Mouse (Mus musculus) neural tube, embryonic 15.5 days (tissue): ENCODE results near the gene Arhgap30. TPM values are rescaled to one million over a fixed set of nuclear protein-coding genes. Genes with fewer than 3 reads are reported as not detected.

Experiments
- ATAC-seq: fragments of 200-750 bp; cut with Nextera tagmentation; 2 replicates; pipeline ENCODE4 v1.8.0; 2017; ENCODE audit warnings: mild to moderate bottlenecking, moderate TSS enrichment, moderate library complexity; ENCODE audit not compliant: low FRiP score
- H3K27ac ChIP-seq: fragments of 300-500 bp; sonication (generic); replicated peaks from 2 replicates; pipeline ENCODE4 v1.5.1; 2015; ENCODE audit warnings: mild to moderate bottlenecking, inconsistent platforms
- H3K27me3 ChIP-seq: fragments of 300-500 bp; sonication (generic); replicated peaks from 2 replicates; pipeline ENCODE4 v1.6.1; 2015; ENCODE audit warnings: inconsistent platforms
- H3K36me3 ChIP-seq: fragments of 300-500 bp; sonication (generic); 2 replicates; pipeline ENCODE4 v1.6.1; 2015; ENCODE audit warnings: inconsistent platforms
- H3K4me1 ChIP-seq: fragments of 300-500 bp; sonication (generic); 2 replicates; pipeline ENCODE4 v1.6.1; 2015; ENCODE audit warnings: inconsistent platforms
- H3K4me2 ChIP-seq: fragments of 300-500 bp; sonication (generic); 2 replicates; pipeline ENCODE4 v1.6.1; 2015; ENCODE audit warnings: inconsistent platforms, mild to moderate bottlenecking, moderate library complexity
- H3K4me3 ChIP-seq: fragments of 300-500 bp; sonication (generic); replicated peaks from 2 replicates; pipeline ENCODE4 v1.5.1; 2015; ENCODE audit warnings: mild to moderate bottlenecking, inconsistent platforms
- H3K9ac ChIP-seq: fragments of 300-500 bp; sonication (generic); replicated peaks from 2 replicates; pipeline ENCODE4 v1.6.1; 2015; ENCODE audit warnings: mild to moderate bottlenecking, inconsistent platforms
- H3K9me3 ChIP-seq: fragments of 300-500 bp; sonication (generic); replicated peaks from 2 replicates; pipeline ENCODE4 v1.6.1; 2016; ENCODE audit warnings: inconsistent platforms
- WGBS: fragments of 180-500 bp; shearing (Covaris S2); methylation state at CpG from one replicate; pipeline ENCODE4 v1.1.7; 2015; ENCODE audit warnings: mixed read lengths; 5-methylcytosine and 5-hydroxymethylcytosine counted together
- polyA plus RNA-seq: library from polyadenylated mRNA; unstranded; fragments of >200 nt; fragmentation: Nextera tagmentation; extraction: Ambion mirVana; gene quantifications from 2 replicates; pipeline ENCODE4 v1.2.1, GENCODE M21; 2015

Arhgap30 gene
- polyA plus RNA-seq, 1 experiment from 2014 or later, result 0.88 TPM

DNA sequence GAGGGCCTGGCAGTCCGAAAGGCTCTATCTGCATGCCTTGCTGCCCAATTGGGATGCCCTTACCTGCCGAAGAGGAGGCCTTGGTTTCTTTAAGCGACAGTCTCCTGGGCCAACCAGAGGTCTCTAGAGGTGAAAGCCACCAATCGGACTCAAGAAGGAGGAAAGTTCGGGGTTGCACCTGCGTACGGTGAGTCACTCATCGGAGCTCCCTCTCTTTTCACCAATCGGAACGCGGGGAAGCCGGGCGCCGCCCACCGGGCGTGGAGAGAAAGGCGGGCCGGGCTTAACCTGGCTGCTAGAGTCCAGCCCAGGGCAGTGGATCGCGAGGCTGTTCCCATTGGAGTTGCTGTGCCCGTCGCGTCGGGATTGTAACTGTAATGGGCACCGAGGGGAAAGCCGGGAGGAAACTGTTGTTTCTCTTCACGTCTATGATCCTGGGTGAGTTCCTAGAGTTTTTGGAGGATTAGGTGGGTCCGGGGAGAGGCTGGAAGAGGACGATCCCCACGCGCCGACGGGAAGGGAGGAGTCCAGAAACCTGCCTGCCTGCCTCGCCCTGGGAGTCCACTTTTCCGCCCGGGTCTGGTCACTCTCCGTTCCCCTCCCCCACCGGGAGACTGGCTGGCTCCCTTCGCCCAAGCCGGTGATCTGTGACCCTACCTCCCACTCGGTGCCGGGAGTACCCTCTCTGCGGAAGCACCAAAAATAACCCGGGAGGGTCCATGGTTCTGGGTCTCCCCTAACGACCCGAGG, 48.7 kb downstream of the Arhgap30 start, which contains the start of gene F11r:
Gene F11r, plus strand, starts transcription at position 272 of the 750 bp plus-strand sequence.
- Histone ChIP-seq H3K27ac (0 out of 2 replicates have a peak within 1 kb of the TSS, but pooled peaks have one; percentile 10), H3K9me3 (no peaks in the 10 kb centered on the region), H3K36me3 (no peaks in the 10 kb centered on the region), H3K27me3 (peaks cover 41% of the 10 kb centered on the region), H3K4me1 (peaks cover 14% of the 10 kb centered on the region), H3K4me2 (peak within 1 kb of the TSS; percentile 54), H3K4me3 (peak within 1 kb of the TSS; percentile 37), H3K9ac (peak within 1 kb of the TSS; percentile 20; the same call in 1 of the 2 replicates)
- ATAC-seq, result peak; percentile 62
- WGBS, result under 1% methylated on average over 44 of the region's 46 CpGs

DNA sequence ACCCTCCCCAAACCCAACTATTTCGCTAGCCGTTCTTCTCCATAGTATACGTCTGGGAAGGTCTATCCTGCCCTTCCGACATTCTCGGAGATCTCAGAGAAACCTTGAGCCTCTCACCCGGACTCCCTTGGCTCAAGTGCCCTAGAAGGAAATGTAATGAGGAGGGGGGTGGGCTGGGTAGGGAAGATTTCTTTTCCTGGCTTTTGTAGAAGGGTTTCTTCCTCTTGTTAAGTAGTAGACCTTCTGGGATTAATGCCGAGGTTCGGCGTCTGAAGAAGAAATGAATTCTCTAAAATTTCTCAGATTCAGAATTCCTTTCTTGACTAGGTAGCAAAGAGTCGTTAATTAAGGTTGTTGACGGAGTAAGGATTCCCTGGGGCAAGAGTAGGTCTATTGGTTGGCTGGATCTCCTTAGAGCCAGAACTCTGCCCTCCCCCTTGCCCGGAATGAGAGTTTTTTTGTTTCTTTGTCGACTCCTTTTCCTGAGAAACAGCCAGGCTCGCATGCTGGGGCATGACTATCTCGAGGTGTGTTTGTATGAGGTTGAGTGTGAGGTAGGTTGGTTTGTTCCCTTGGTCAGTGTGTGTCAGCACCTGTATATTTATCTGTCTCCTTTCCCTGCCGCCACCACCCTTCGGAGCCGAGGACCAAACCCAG, 49.4 kb downstream of the Arhgap30 start:
- WGBS, result 4% methylated on average over 18 of the region's 18 CpGs
- ATAC-seq, result no peak
- peaks cover 41% of the 10 kb centered on the region for H3K27me3 ChIP-seq
- H3K4me3 ChIP-seq, result peak overlapping the region; percentile 37
- 0 out of 2 replicates have a peak overlapping the region, but pooled peaks have one; percentile 10 for H3K27ac ChIP-seq
- H3K9me3 ChIP-seq, result no peaks in the 10 kb centered on the region
- peaks cover 14% of the 10 kb centered on the region for H3K4me1 ChIP-seq
- H3K9ac ChIP-seq, result peak overlapping the region; percentile 20; the same call in 1 of the 2 replicates
- H3K4me2 ChIP-seq, result peak overlapping the region; percentile 54
- H3K36me3 ChIP-seq, result no peaks in the 10 kb centered on the region

DNA sequence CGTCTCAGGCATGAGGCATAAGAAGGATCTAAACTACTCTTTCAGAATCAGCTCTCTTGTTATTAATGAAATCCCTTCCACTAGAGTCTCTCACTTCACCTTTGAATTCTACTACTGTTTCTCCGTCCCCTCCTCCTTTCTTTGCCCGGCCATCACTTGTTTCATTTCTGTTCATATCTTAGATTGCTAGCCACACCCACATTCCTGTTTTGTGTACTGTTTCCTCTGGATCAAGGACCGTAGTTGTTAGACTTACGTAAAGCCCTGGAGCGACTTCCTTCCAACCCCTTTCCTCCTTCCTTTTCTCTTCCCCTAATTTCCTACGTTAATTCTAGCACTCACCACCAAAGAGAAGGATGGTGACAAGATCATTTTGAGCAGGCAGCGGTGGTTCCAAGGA, 50.3 kb downstream of the Arhgap30 start:
- H3K4me2 ChIP-seq, result peak overlapping the region; percentile 54
- 38% methylated on average over 8 of the region's 8 CpGs for WGBS

DNA sequence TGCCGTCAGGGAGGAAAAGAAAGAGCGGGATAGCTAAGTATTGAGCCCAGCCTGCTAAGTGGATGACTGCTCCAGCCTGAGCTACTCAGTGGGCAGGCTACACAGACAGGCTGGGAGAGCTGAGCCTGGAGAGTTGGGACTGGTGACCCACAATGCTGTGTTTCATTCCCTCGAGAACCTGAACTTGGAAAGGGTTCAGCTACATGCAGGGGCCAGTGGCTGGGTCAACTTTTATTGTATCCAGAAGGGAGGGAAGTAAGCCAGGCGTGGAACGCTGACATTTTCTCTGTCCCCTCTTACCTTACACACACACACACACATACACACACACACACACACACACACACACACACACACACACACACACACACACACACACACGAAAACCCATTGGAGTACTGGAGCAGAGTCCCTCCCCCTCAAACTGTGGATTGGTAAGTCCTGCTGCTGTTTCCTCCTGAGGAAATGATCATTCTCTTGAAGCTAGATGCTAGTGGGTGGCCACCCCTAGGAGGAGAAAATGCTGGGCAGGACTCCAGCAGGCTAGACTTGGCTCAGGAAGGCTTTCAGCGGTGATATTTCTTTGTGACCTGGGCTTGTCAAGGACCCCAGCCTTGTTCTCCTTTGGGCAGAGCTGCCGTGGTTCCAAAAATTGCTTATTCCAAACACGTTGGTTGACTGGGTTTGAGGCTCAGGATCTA, 51.4 kb downstream of the Arhgap30 start:
- Histone ChIP-seq H3K4me3 (no peak overlapping the region), H3K9ac (no peak overlapping the region), H3K4me1 (peaks cover 14% of the 10 kb centered on the region), H3K27me3 (peaks cover 38% of the 10 kb centered on the region), H3K4me2 (peak overlapping the region; percentile 54), H3K36me3 (no peaks in the 10 kb centered on the region), H3K9me3 (no peaks in the 10 kb centered on the region), H3K27ac (peak overlapping the region; percentile 49; the same call in 1 of the 2 replicates)
- WGBS, result 34% methylated on average over 9 of the region's 9 CpGs
- peak; percentile 76 for ATAC-seq

More for the DNA sequence above, 50.3 kb downstream of the Arhgap30 start:
- H3K36me3 ChIP-seq, result no peaks in the 10 kb centered on the region
- no peak overlapping the region for H3K27ac ChIP-seq
- H3K27me3 ChIP-seq, result peaks cover 39% of the 10 kb centered on the region
- peaks cover 14% of the 10 kb centered on the region for H3K4me1 ChIP-seq
- no peak overlapping the region for H3K9ac ChIP-seq
- no peaks in the 10 kb centered on the region for H3K9me3 ChIP-seq
- H3K4me3 ChIP-seq, result peak overlapping the region; percentile 37
- ATAC-seq, result no peak

DNA sequence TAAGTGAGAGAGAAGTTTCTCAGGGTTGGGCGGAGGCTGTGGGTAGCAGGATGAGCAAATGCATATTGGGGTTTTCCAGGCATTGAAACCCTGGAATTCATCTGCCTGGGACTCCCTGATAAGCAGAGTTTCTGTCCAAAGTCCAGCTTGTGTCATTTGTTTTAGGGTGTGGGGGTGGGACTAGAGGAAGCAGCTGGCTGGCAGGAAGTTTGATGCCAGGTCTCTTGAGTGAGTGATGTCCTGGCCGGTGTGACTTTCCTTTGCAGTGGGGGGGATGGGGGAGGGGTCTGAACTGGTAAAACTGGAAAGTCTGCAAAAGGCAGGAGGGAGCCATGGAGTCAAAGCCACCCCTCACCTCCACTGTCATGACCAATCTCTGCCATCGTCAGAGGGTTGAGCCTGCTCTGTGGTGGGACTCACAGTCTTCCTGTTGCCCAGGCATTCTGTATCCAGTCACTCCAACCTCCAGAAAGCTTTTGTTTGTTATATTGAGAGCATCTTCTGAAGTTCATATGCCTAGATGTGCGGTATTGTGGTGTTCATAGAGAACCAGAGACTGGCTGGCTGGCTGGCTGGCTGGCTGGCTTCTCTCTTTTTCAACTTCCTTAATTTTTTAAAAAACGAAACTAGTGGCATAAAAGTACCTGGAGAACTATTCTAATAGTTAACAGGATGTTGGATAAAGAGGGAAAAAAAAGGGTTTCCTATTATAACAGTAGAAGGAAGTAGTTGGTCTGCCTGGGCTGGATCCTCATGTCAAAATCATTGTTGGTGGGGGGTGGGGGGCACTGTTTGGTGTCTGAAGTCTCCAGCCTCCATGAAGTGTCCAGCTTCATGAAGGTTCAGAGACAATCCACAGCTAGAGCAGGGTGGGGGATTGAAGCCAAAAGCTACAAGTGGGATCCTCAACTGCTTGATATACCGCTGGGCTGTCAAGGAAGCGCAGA, 53.0 kb downstream of the Arhgap30 start:
- 0 out of 2 replicates have a peak overlapping the region, but pooled peaks have one; percentile 11 for H3K4me2 ChIP-seq
- H3K4me3 ChIP-seq, result no peak overlapping the region
- no peaks in the 10 kb centered on the region for H3K36me3 ChIP-seq
- H3K9ac ChIP-seq, result no peak overlapping the region
- H3K27ac ChIP-seq, result no peak overlapping the region
- WGBS, result 68% methylated on average over 7 of the region's 7 CpGs
- H3K4me1 ChIP-seq, result peaks cover 14% of the 10 kb centered on the region
- peaks cover 32% of the 10 kb centered on the region for H3K27me3 ChIP-seq
- no peaks in the 10 kb centered on the region for H3K9me3 ChIP-seq
- no peak for ATAC-seq

DNA sequence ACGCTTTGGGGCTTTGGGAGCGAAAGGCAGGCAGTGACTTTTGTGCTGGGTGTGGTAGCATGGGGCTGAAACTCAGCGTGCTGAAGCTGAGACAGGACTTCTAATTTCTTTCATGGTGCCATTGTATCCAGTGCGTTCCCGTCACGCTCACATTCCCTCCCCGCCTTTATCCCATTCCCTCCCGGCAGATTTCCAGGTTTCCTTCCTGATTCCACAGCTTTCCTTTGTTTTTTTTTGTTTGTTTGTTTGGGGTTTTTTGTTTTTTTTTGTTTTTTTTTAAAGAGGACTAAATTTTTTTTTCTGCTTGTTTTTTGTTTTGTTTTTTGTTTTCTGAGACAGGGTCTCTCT, 53.6 kb downstream of the Arhgap30 start:
- Histone ChIP-seq H3K4me2 (0 out of 2 replicates have a peak overlapping the region, but pooled peaks have one; percentile 11), H3K36me3 (no peaks in the 10 kb centered on the region), H3K4me1 (peaks cover 9% of the 10 kb centered on the region), H3K27me3 (peaks cover 26% of the 10 kb centered on the region), H3K9ac (no peak overlapping the region), H3K9me3 (no peaks in the 10 kb centered on the region), H3K4me3 (no peak overlapping the region), H3K27ac (no peak overlapping the region)
- no peak for ATAC-seq
- WGBS, result 87% methylated on average over 8 of the region's 8 CpGs

DNA sequence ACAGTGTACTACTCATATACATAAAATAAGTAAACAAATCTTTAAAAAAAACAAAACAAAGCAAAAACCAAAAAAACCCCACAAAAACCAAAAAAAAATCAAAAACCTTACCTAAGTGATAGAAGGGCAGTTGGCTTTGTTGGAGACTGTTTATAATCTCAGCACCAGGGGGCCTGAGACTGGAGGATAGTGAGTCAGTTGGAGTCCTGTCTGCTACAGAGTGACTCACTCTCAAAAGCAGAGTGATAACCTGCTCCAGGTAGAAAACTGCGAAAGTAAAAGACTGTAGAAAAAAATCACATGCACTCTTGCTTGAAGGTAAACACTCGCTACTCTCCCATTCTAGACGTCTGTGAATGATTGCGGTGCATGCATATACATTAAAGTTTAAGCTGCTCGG, 56.3 kb downstream of the Arhgap30 start:
- 93% methylated on average over 5 of the region's 5 CpGs for whole genome bisulfite sequencing
- no peaks in the 10 kb centered on the region for H3K27me3 ChIP-seq

DNA sequence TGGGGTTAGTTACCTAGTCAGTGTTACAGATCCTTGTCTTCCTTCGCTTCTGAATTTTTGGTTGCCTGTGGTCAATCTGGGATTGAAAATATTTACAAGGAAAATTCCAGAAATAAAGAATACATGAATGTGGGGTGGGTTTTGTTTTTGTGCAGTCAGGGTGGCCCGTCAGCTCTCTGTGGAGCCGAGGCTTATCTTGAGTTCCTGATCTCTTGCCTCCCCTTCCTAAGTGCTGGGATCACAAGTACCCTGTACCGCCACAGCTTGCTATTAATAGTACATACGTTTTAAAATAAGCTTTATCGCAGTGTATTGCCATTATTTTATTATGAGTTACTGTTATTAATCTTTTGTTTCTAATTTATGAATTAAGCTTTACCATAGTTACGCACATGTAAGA, 58.1 kb downstream of the Arhgap30 start:
- Histone ChIP-seq H3K4me3 (no peak overlapping the region), H3K36me3 (no peaks in the 10 kb centered on the region), H3K4me2 (no peak overlapping the region), H3K4me1 (no peaks in the 10 kb centered on the region), H3K9me3 (no peaks in the 10 kb centered on the region), H3K27me3 (no peaks in the 10 kb centered on the region), H3K9ac (no peak overlapping the region), H3K27ac (no peak overlapping the region)
- WGBS, result 83% methylated on average over 7 of the region's 7 CpGs
- no peak for ATAC-seq

More for the DNA sequence above, 56.3 kb downstream of the Arhgap30 start:
- no peak for ATAC-seq
- Histone ChIP-seq H3K9me3 (no peaks in the 10 kb centered on the region), H3K4me1 (no peaks in the 10 kb centered on the region), H3K36me3 (no peaks in the 10 kb centered on the region), H3K9ac (no peak overlapping the region), H3K4me3 (no peak overlapping the region), H3K4me2 (no peak overlapping the region), H3K27ac (no peak overlapping the region)

DNA sequence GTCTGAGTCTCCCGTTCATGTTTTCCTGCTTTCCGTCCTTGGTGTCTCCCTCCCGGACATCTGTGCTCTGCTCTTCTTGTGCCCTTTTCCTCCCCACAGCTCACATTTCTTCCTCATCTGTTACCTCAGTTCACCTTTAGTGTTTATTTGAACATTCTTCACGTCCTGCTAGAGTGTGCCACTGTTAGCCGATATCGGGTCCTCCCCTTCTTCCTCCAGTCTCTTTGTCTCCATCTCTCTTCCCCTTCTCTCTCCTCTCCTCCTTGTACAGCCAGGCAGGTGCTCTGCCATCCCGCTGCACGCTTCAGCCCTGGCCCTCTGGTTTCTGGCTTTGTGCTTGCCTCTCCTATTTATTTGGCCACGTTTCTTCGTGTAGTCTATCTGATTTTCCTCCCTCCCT, 58.9 kb downstream of the Arhgap30 start:
- Histone ChIP-seq H3K27ac (no peak overlapping the region), H3K9me3 (no peaks in the 10 kb centered on the region), H3K4me1 (no peaks in the 10 kb centered on the region), H3K36me3 (no peaks in the 10 kb centered on the region), H3K4me2 (no peak overlapping the region), H3K9ac (no peak overlapping the region), H3K27me3 (no peaks in the 10 kb centered on the region), H3K4me3 (no peak overlapping the region)
- ATAC-seq, result no peak
- 83% methylated on average over 10 of the region's 10 CpGs for WGBS

DNA sequence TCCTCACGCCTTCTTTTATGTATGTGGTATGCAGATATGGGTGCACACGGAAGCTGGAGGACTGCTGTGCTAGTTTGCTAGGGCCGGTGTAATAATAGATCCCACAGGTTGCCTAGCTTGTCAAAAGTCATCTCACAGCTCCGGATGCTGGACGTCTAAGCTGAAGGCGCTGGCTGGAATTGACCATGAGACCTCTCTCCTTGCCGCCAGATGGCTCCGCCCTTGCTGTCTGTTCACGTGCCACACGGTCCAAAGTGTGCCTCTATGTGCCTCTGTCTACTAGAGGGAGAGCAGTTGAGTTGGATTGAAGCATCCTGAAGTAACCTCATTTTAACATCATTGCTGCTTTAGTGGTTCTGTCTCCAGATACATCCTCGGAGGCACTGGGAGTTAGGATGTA, 61.3 kb downstream of the Arhgap30 start:
- WGBS, result 87% methylated on average over 11 of the region's 11 CpGs
- no peak overlapping the region for H3K4me2 ChIP-seq

DNA sequence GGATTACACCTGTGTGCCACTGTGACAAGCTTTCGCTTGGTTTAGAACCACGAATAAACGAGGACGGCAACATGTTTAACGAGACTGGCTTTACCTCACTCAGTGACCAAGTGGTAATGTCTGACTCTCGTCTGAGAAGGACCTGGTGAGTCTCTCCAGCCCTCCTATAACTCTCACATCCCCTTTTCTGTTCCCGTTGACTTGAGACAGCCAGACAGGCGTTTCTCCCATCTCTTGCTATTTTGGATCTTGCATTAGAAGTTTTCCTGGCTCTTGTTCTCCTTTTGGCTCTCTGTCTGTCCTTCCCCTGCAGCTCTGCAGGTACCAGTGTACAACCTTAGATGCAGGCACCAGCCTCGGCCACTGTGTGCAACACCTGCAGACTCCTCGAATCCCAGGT, 62.2 kb downstream of the Arhgap30 start:
- H3K4me1 ChIP-seq, result no peaks in the 10 kb centered on the region
- no peaks in the 10 kb centered on the region for H3K36me3 ChIP-seq
- no peak overlapping the region for H3K4me3 ChIP-seq
- WGBS, result 89% methylated on average over 10 of the region's 10 CpGs
- H3K9ac ChIP-seq, result no peak overlapping the region
- no peak for ATAC-seq
- H3K27ac ChIP-seq, result no peak overlapping the region
- H3K4me2 ChIP-seq, result no peak overlapping the region
- H3K27me3 ChIP-seq, result no peaks in the 10 kb centered on the region
- no peaks in the 10 kb centered on the region for H3K9me3 ChIP-seq

More for the DNA sequence above, 61.3 kb downstream of the Arhgap30 start:
- Histone ChIP-seq H3K4me1 (no peaks in the 10 kb centered on the region), H3K4me3 (no peak overlapping the region), H3K9ac (no peak overlapping the region), H3K36me3 (no peaks in the 10 kb centered on the region), H3K27me3 (no peaks in the 10 kb centered on the region), H3K9me3 (no peaks in the 10 kb centered on the region), H3K27ac (no peak overlapping the region)
- ATAC-seq, result no peak
